Mouse (Mus musculus) naive thymus-derived CD4-positive, alpha-beta T cell, adult 2 months (primary cell): Measurements from ENCODE around the gene Gm37240.
A peak's percentile ranks its signal among the peaks of the same experiment; 100 is the strongest.
"Not testable (repeated sequence)": the region's sequence is repeated elsewhere in the genome, so short reads cannot be mapped to it uniquely, and the experiment has no call there.

Source experiments
- DNase-seq: peaks from one replicate; pipeline ENCODE4 v3.0.0-alpha.2; 2011; ENCODE audit warnings: low read depth

Gm37240 gene

GRCm38 (mm10) chr3:85887239-85887827, at the start of gene Gm37240, which contains the start of gene Glt28d2:
Gm37240 (minus strand) TSS chr3:85887518.
Glt28d2 (minus strand) TSS chr3:85887516.
- peak; percentile 66 for DNase-seq

DNA sequence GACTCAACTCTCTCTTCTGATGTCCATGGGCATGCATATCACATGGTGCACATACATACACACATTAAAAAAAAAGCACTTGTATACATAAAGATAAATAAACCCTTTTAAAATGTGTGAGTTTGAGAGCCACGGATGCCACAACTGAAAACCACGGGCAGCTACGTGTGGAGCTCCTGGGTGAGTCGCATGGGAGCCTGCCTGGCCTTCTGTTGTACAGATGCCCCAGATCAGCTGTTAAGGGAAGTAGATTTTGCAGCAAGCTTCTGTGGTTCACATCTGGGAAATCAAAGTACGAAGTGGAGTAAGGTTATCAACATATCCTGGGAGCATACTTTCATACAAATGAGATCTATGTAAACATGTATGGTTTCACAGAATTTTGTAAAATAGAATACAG, 46.3 kb upstream of the Gm37240 start:
- DNase-seq = no peak

GRCm38 (mm10) chr3:85931859-85932258, 44.5 kb upstream of the Gm37240 start:
- DNase-seq = no peak

- no peak for DNase-seq
Observed at GRCm38 (mm10) chr3:85930671-85931255, 43.4 kb upstream of the Gm37240 start.

- DNase-seq = no peak
Observed at GRCm38 (mm10) chr3:85929711-85930110, 42.4 kb upstream of the Gm37240 start.

DNA sequence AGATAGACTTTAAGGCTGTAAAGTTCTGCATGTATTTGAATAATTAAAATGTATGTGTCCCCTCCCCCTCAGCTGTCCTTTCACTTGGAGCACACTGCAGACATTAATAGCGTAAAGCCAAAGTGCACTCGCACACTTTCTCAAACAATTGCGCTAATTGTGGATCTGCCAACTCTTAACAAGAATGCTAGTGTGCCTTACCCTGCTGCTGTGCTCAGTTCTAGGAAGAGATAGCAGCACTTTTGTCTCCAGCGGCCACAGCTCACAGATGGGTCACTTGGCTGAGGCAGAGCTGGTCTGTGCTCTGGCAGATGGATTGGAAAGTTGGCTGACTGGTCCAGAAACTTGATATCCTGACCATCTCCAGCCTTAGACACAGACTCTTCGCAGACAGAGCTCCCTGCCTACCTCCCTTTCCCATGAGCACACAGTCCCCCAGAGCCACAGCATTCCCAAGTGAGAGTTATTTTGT, 40.9 kb upstream of the Gm37240 start:
- DNase-seq = no peak

DNA sequence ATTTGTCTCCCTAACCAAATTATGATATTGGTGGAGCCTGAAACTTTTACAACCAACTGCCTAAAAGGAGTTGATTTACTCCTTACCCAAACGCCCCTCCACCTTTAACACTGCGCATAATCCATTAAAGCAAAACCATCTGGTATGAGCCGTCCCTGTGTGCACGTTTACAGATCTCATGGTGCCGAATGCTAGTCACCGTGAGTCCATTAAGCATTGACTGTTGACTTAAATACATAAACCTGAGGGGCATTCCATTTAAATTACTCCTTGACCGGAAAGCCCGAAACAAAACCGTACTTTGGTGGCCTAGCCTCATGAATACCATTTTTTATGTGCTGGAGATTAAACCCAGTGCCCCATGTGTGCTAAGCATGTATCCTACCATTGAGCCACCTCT, 40.0 kb upstream of the Gm37240 start:
- no peak for DNase-seq

- DNase-seq = peak; percentile 29
Observed at GRCm38 (mm10) chr3:85923954-85924945, 36.9 kb upstream of the Gm37240 start.

GRCm38 (mm10) chr3:85923343-85923742, 36.0 kb upstream of the Gm37240 start:
- no peak for DNase-seq

DNA sequence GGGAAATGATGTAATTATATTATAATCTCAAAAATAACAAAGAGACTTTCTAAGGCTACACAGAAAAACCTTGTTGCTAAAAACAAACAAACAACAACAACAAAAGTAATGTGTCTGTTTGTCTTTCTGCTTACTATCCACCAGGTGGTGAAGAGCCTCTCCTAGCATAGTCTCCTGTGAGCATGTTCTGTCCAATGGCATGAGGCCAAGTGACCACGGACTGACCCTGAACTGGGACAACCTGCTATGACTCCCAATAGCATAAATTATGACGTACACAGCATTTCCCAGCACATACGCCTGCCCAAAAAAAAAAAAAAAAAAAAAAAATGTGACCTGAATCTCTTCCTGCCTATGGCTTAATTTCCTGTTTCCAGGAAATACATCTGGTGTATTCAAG, 35.0 kb upstream of the Gm37240 start:
- DNase-seq = no peak

DNA sequence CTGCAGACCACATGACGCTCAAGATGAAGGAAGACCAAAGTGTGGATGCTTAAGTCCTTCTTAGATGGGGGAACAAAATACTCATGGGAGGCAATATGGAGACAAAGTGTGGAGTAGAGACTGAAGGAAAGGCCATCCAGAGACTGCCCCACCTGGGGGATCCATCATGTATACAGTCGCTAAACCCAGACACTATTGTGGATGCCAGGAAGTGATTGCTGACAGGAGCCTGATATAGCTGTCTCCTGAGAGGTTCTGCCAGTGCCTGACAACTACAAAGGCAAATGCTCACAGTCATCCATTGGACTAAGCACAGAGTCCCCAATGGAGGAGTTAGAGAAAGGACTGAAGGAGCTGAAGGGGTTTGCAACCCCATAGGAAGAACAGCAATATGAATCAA, 33.4 kb upstream of the Gm37240 start:
- DNase-seq = not testable (repeated sequence)

DNA sequence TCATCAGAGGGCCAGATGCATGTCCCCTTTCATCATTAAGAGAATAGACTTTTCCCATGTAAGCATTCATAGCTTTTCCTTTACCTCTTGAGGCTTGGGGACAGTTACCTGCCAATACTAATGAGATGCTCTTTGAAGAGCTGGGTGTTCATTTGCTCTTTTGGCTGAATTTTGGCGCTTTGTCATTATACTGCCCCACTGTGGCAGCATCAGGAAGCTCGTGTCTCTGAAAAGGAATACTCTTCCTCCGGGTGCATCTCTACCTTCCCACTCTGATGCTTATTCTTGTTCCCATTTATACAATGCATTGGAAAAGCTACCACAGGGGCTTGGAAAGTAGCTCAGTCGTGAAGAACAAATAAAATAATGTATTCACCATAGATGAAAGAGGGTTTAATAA, 30.3 kb upstream of the Gm37240 start:
- DNase-seq = no peak

DNA sequence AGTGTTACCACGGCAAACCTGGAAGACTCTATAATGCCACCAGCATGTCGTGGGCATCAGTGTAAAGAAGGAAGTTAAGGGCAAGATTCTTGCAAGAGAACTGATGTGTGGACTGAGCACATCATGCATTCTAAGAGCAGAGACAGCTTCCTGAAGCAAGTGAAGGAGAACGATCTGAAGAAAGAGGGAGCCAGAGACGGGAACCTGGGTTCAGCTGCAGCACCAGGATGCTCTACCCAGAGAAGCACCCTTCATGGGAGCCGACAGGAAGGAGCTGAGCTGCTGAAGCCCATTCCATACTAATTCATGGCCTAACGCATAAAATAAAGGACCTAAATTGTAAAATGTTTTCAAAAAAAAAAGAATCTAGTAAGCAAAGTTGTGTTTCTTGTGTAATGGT, 27.5 kb upstream of the Gm37240 start:
- DNase-seq = no peak

- DNase-seq = no peak
Observed at GRCm38 (mm10) chr3:85907136-85907535, 19.8 kb upstream of the Gm37240 start.

- DNase-seq = no peak
Observed at GRCm38 (mm10) chr3:85904371-85904770, 17.1 kb upstream of the Gm37240 start.

DNA sequence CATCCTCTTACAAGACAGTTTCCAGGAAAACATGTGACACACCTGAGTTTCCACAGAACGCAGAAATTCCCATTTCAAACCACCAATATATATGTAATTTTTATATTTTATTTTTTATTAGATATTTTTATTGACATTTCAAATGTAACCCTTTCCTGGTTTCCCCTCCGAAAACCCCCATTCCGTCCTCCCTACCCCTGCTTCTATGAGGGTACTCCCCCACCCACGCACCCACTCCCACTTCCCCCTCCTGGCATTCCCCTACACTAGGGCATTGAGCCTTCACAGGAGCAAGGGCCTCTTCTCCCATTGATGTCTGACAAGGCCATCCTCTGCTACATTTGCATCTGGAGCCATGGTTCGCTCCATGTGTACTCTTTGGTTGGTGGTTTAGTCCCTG, 7.7 kb upstream of the Gm37240 start:
- DNase-seq = no peak

DNA sequence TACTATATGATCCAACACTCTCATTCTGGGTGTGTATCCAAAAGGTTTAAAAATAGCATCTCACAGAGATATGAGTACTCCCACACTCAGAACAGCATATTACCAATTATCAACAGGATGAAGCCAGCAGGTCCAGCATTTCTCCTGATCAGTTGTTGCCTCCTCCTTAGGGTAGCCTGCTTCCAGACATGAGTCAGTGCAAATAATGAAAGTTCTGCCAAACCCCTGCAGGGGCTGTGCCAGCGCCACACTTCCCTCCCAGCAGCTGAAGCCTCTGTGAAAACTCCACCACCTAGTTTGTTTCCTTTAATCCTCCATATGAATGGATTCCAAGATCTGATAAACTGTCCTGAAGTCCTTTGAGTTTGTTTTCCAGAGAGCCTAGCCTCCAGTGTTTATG, 4.3 kb upstream of the Gm37240 start:
- DNase-seq = no peak

GRCm38 (mm10) chr3:85888221-85888671, 928 bp upstream of the Gm37240 start:
- peak; percentile 23 for DNase-seq

DNA sequence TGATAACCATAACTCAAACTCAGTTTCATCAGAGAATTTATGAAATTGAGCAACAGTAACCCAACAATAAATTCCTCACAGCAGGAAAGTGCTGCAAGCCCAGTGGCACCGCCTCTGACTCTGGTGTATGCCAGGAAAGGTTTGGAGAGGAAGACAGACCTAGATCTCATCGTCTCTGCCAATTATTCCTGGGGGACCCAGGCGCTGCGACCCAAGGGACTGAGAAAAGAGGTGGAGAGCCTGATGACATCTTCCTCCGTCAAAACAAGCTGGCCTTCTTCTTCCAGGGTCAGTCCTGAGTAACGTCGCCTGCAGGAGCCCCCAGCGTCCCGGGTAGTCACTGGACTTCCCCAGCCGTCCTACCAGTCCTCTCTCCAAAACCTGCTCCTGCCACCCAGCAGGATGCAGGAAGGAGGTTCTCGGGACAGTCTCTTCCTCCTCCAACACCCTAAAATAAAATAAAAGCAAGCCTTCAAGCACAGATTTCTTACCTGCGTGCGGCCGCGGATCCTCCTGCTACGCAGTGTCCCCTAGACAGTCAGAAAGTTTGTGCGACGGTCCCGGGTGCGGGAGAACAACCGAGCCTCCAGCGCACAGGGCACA, 581 bp downstream of the Gm37240 start:
- peak; percentile 3 for DNase-seq

DNA sequence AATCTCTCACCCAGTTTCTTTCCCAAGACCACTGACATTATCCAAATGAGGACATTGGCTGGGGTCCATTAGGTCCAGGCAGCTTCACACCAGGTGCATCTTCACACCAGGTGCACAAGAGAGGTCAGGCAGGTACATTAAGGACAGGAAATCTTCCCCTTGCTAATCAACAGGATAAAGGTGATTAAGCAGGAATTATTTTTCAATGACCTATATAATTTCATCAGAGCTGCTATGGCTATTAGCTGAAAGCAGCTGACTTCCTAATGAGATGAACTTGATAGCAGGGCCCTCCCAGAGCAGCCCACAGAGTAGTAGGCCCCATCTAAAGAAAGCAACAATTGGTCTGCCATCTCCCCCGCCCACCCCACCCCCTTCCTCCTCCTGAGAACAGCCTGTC, 1.4 kb downstream of the Gm37240 start:
- no peak for DNase-seq

- DNase-seq = no peak
Observed at GRCm38 (mm10) chr3:85880687-85881086, 6.6 kb downstream of the Gm37240 start.

- no peak for DNase-seq
Observed at GRCm38 (mm10) chr3:85880068-85880467, 7.2 kb downstream of the Gm37240 start.
